Mouse (Mus musculus) embryonic facial prominence, embryonic 10.5 days (tissue): ENCODE measurements around the gene Pnpt1. TPM values are rescaled to one million over a fixed set of nuclear protein-coding genes. Genes with fewer than 3 reads are reported as not detected.

ENCODE experiments used
- DNase-seq: peaks from one replicate; pipeline ENCODE4 v3.0.0-alpha.2; 2017; ENCODE audit warnings: low spot score
- H3K27ac ChIP-seq: fragments of 300-500 bp; sonication (generic); replicated peaks from 2 replicates; pipeline ENCODE4 v1.5.1; 2016; ENCODE audit warnings: mild to moderate bottlenecking
- H3K27me3 ChIP-seq: fragments of 300-500 bp; sonication (generic); replicated peaks from 2 replicates; pipeline ENCODE4 v1.6.1; 2016; ENCODE audit warnings: low read depth, mild to moderate bottlenecking; ENCODE audit not compliant: poor library complexity, severe bottlenecking
- H3K36me3 ChIP-seq: fragments of 300-500 bp; sonication (generic); replicated peaks from 2 replicates; pipeline ENCODE4 v1.6.1; 2016; ENCODE audit warnings: mild to moderate bottlenecking, moderate library complexity
- H3K4me1 ChIP-seq: fragments of 300-500 bp; sonication (generic); 2 replicates; pipeline ENCODE4 v1.6.1; 2016
- H3K4me3 ChIP-seq: fragments of 300-500 bp; sonication (generic); 2 replicates; pipeline ENCODE4 v1.5.1; 2016; ENCODE audit warnings: mild to moderate bottlenecking, moderate library complexity
- H3K9me3 ChIP-seq: fragments of 300-500 bp; sonication (generic); 2 replicates; pipeline ENCODE4 v1.6.1; 2016; ENCODE audit warnings: mild to moderate bottlenecking
- WGBS: fragments of 180-500 bp; shearing (Covaris S2); methylation state at CpG from one replicate; pipeline ENCODE4 v1.1.7; 2016; 5-methylcytosine and 5-hydroxymethylcytosine counted together
- polyA plus RNA-seq: library from polyadenylated mRNA; unstranded; fragments of >200 nt; fragmentation: Nextera tagmentation; extraction: Ambion mirVana; gene quantifications from 2 replicates; pipeline ENCODE4 v1.2.1, GENCODE M21; 2016

Pnpt1 gene
- polyA plus RNA-seq, 1 experiment from 2014 or later: 49.2 TPM

DNA sequence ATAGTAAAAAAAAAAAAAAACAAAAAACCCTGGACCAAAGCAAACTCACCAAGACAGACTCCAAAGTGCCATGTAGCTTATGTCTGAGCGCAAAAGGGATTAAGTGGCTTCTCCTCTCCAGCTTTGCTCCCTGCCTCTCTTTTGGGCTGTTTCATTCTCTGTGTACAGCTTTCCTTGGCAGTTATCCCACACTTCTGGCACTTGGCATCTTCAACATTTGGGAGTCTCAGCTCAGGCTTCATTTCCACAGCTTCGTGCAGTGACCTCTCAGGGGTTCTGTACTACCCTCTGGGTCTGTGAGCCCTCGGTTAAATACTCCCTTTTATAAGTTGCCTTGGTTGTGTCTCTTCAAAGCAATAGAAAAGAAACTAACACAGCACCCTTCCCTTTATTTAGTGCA lies 50.1 kb downstream of the Pnpt1 start:
- Histone ChIP-seq H3K4me3 (no peak overlapping the region), H3K27me3 (no peaks in the 10 kb centered on the region), H3K27ac (no peak overlapping the region), H3K4me1 (no peaks in the 10 kb centered on the region), H3K36me3 (peaks cover 52% of the 10 kb centered on the region), H3K9me3 (no peaks in the 10 kb centered on the region)
- no peak for DNase-seq
- 91% methylated on average over 3 of the region's 3 CpGs for WGBS

DNA sequence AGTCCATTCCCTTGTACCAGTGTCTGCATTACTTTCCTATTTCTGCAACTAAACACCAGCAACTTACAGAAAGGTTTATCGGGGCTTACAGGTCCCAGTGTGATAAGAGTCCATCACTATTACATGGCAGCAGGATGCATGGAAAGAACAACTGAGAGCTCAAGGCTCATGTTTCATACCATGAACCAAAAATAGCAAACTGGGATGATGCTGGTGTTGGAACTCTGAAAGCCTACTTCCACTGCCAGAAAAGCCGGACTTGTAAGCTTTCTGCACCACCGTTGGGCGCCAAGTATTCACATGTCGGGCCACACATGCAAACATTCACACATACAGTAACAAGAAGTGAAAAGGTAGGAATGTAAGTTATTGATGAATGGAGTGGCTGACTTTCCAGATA lies 51.2 kb downstream of the Pnpt1 start:
- no peak overlapping the region for H3K27ac ChIP-seq
- no peak overlapping the region for H3K4me3 ChIP-seq
- H3K4me1 ChIP-seq: no peaks in the 10 kb centered on the region
- no peaks in the 10 kb centered on the region for H3K27me3 ChIP-seq
- H3K36me3 ChIP-seq: peaks cover 62% of the 10 kb centered on the region
- no peaks in the 10 kb centered on the region for H3K9me3 ChIP-seq
- no peak for DNase-seq
- WGBS: 96% methylated on average over 5 of the region's 5 CpGs

DNA sequence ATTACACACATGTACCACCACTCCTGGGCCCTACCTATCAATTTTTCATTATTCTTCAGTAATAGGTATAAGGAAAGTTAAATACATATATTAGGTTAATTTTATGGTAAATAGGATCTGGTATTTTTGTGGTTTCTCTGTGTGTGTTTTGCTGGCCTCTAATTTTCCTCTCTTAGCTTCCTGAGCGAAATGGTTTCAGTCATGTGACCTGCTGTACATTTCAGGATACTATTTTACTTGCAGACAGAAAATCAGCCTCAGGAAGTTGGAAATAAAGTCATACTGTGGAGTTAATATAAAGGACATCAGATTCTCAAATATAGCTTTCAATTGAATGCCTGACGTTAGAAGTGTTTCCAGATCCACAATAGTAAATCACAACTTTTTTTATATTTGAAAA lies 58.4 kb downstream of the Pnpt1 start:
- H3K4me1 ChIP-seq: no peaks in the 10 kb centered on the region
- 89% methylated on average over 2 of the region's 2 CpGs for WGBS
- no peak for DNase-seq
- no peak overlapping the region for H3K4me3 ChIP-seq
- H3K9me3 ChIP-seq: no peaks in the 10 kb centered on the region
- no peaks in the 10 kb centered on the region for H3K27me3 ChIP-seq
- H3K27ac ChIP-seq: no peak overlapping the region
- peaks cover 81% of the 10 kb centered on the region for H3K36me3 ChIP-seq

DNA sequence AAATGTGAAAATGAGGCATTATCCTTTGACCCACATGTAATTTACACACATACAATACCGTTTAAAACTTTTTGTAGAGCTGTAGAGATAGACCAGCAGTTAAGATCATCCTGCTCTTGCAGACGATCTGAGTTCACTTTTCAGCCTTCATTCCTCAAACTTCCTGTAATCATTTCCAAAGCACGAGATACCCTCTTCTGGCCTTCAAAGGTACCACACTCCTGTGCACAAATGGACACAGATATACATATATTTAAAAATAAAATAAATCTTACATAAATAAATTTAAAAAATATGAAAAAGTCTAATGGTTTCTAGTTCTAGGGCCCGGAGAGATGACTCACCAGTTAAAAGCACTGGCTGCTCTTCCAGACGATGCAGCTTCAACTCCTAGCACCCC lies 73.1 kb downstream of the Pnpt1 start:
- 87% methylated on average over 5 of the region's 5 CpGs for WGBS
- no peaks in the 10 kb centered on the region for H3K27me3 ChIP-seq
- H3K9me3 ChIP-seq: no peaks in the 10 kb centered on the region
- DNase-seq: no peak
- no peak overlapping the region for H3K27ac ChIP-seq
- no peaks in the 10 kb centered on the region for H3K4me1 ChIP-seq
- no peak overlapping the region for H3K4me3 ChIP-seq
- peaks cover 79% of the 10 kb centered on the region for H3K36me3 ChIP-seq

DNA sequence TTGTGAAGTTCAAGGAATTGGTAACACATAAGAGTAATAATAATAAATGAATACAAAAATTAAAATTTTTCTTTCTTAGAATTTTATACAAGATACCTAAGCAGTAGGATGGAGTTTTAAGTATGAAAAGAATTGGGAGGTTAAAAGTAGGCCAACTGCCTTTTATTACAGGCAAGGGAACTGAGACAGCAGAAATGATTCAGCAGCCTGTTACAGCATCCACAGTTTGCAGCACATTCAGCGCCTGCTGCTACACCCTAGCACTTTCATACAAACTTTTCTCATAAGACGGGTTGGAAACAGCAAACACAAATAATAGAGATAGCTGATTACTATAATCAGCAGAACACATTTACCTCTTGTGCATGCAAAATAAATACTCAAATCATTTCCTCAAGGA lies 79.2 kb downstream of the Pnpt1 start:
- DNase-seq: no peak
- H3K27ac ChIP-seq: no peak overlapping the region
- 93% methylated on average over 2 of the region's 2 CpGs for WGBS
- H3K27me3 ChIP-seq: no peaks in the 10 kb centered on the region
- no peaks in the 10 kb centered on the region for H3K9me3 ChIP-seq
- peaks cover 84% of the 10 kb centered on the region for H3K36me3 ChIP-seq
- no peaks in the 10 kb centered on the region for H3K4me1 ChIP-seq
- H3K4me3 ChIP-seq: no peak overlapping the region

Other genes starting within 250 kb of the Pnpt1 start
- 95.3 and 104 TPM in 2 replicates for gene Ppp4r3b, start 42.1 kb downstream of the Pnpt1 start, polyA plus RNA-seq
- 55.4 and 60.8 TPM in 2 replicates for gene Cfap36, start 116.7 kb downstream of the Pnpt1 start, polyA plus RNA-seq
- 37.5 and 40.0 TPM in 2 replicates for gene Ccdc88a, start 242.9 kb downstream of the Pnpt1 start, polyA plus RNA-seq